Mouse (Mus musculus) megakaryocyte, embryonic 14.5 days (primary cell): ENCODE results near the gene Pde3b.

Experiments used
- FLI1 ChIP-seq: IDR thresholded peaks from 2 replicates; pipeline ENCODE4 v1.6.1; 2012; ENCODE audit warnings: low read length, inconsistent platforms, mixed read lengths
- GATA1 ChIP-seq: IDR thresholded peaks from 3 replicates; pipeline ENCODE4 v1.6.1; 2012; ENCODE audit warnings: mixed read lengths, low read length, inconsistent platforms, borderline replicate concordance

- TF ChIP-seq GATA1 (no peak), FLI1 (no peak)
These were observed 7.1 kb downstream of the Pde3b start for GRCm38 (mm10) chr7:114422224-114422623.
